Mouse (Mus musculus): ENCODE measurements around the gene Ppp1r9a. TPM values are rescaled to one million over a fixed set of nuclear protein-coding genes. Genes with fewer than 3 reads are reported as not detected.
"Not testable (repeated sequence)": the region's sequence is repeated elsewhere in the genome, so short reads cannot be mapped to it uniquely, and the experiment has no call there.

Gene Ppp1r9a
- polyA plus RNA-seq, 1 experiment, result 0.62 TPM

- Histone ChIP-seq H3K27ac (ENCODE audit: insufficient read depth, low read length) (no peak overlapping the region), H3K27me3 (ENCODE audit: control insufficient read depth, insufficient read depth, low read length) (peaks cover 14% of the 10 kb centered on the region), H3K4me1 (ENCODE audit: control insufficient read depth, insufficient read depth, insufficient read length) (peaks cover 2% of the 10 kb centered on the region; the same call in 1 of the 2 replicates), H3K36me3 (ENCODE audit: control insufficient read depth, insufficient read depth, low read length) (no peaks in the 10 kb centered on the region), H3K4me3 (ENCODE audit: extremely low read depth, insufficient read depth, insufficient read length) (no peak overlapping the region)
- no peak for DNase-seq (ENCODE audit: low read depth in 1 of 2, low spot score in 2 of 2)
- WGBS, result 91% methylated on average over 6 of the region's 6 CpGs
- no peak for TF ChIP-seq CTCF (IDR thresholded peaks at IDR 0.05; ENCODE audit: extremely low read depth, insufficient read depth, insufficient read length, insufficient replicate concordance)
- no peak for TF ChIP-seq POLR2A (IDR thresholded peaks at IDR 0.05; ENCODE audit: low read depth, low read length)
Measured at GRCm38 (mm10) chr6:4899906-4900305, 2.8 kb upstream of the Ppp1r9a start.

GRCm38 (mm10) chr6:4903325-4904054, 773 bp downstream of the Ppp1r9a start:
- WGBS, result 1% methylated on average over 54 of the region's 77 CpGs
- Histone ChIP-seq H3K27ac (ENCODE audit: insufficient read depth, low read length) (no peak overlapping the region), H3K27me3 (ENCODE audit: control insufficient read depth, insufficient read depth, low read length) (peaks cover 14% of the 10 kb centered on the region), H3K36me3 (ENCODE audit: control insufficient read depth, insufficient read depth, low read length) (no peaks in the 10 kb centered on the region), H3K4me3 (ENCODE audit: extremely low read depth, insufficient read depth, insufficient read length) (peak overlapping the region; percentile 53), H3K4me1 (ENCODE audit: control insufficient read depth, insufficient read depth, insufficient read length) (peaks cover 2% of the 10 kb centered on the region; the same call in 1 of the 2 replicates)
- TF ChIP-seq CTCF (IDR thresholded peaks at IDR 0.05; ENCODE audit: extremely low read depth, insufficient read depth, insufficient read length, insufficient replicate concordance), result no peak
- TF ChIP-seq POLR2A (IDR thresholded peaks at IDR 0.05; ENCODE audit: low read depth, low read length), result no peak
- no peak for DNase-seq (ENCODE audit: low read depth in 1 of 2, low spot score in 2 of 2)

- H3K4me3 ChIP-seq (ENCODE audit: extremely low read depth, insufficient read depth, insufficient read length), result no peak overlapping the region
- DNase-seq (ENCODE audit: low read depth in 1 of 2, low spot score in 2 of 2), result no peak
- no peak overlapping the region for H3K27ac ChIP-seq (ENCODE audit: insufficient read depth, low read length)
- 11% methylated on average over 9 of the region's 9 CpGs for WGBS
- no peak for TF ChIP-seq CTCF (IDR thresholded peaks at IDR 0.05; ENCODE audit: extremely low read depth, insufficient read depth, insufficient read length, insufficient replicate concordance)
- no peak for TF ChIP-seq POLR2A (IDR thresholded peaks at IDR 0.05; ENCODE audit: low read depth, low read length)
- H3K27me3 ChIP-seq (ENCODE audit: control insufficient read depth, insufficient read depth, low read length), result peaks cover 14% of the 10 kb centered on the region
- no peaks in the 10 kb centered on the region for H3K36me3 ChIP-seq (ENCODE audit: control insufficient read depth, insufficient read depth, low read length)
- peaks cover 2% of the 10 kb centered on the region; the same call in 1 of the 2 replicates for H3K4me1 ChIP-seq (ENCODE audit: control insufficient read depth, insufficient read depth, insufficient read length)
Measured at GRCm38 (mm10) chr6:4904055-4904450, 1.3 kb downstream of the Ppp1r9a start.

- Histone ChIP-seq H3K27me3 (ENCODE audit: control insufficient read depth, insufficient read depth, low read length) (no peaks in the 10 kb centered on the region), H3K4me3 (ENCODE audit: extremely low read depth, insufficient read depth, insufficient read length) (no peak overlapping the region), H3K27ac (ENCODE audit: insufficient read depth, low read length) (no peak overlapping the region), H3K4me1 (ENCODE audit: control insufficient read depth, insufficient read depth, insufficient read length) (no peaks in the 10 kb centered on the region), H3K36me3 (ENCODE audit: control insufficient read depth, insufficient read depth, low read length) (no peaks in the 10 kb centered on the region)
- DNase-seq (ENCODE audit: low read depth in 1 of 2, low spot score in 2 of 2), result no peak
- 88% methylated on average over 10 of the region's 10 CpGs for WGBS
- no peak for TF ChIP-seq CTCF (IDR thresholded peaks at IDR 0.05; ENCODE audit: extremely low read depth, insufficient read depth, insufficient read length, insufficient replicate concordance)
- no peak for TF ChIP-seq POLR2A (IDR thresholded peaks at IDR 0.05; ENCODE audit: low read depth, low read length)
Measured at GRCm38 (mm10) chr6:4910042-4910634, 7.4 kb downstream of the Ppp1r9a start.

- TF ChIP-seq CTCF (IDR thresholded peaks at IDR 0.05; ENCODE audit: extremely low read depth, insufficient read depth, insufficient read length, insufficient replicate concordance), result no peak
- no peak for TF ChIP-seq POLR2A (IDR thresholded peaks at IDR 0.05; ENCODE audit: low read depth, low read length)
- DNase-seq (ENCODE audit: low read depth in 1 of 2, low spot score in 2 of 2), result no peak
- Histone ChIP-seq H3K27me3 (ENCODE audit: control insufficient read depth, insufficient read depth, low read length) (no peaks in the 10 kb centered on the region), H3K4me3 (ENCODE audit: extremely low read depth, insufficient read depth, insufficient read length) (no peak overlapping the region), H3K36me3 (ENCODE audit: control insufficient read depth, insufficient read depth, low read length) (no peaks in the 10 kb centered on the region), H3K4me1 (ENCODE audit: control insufficient read depth, insufficient read depth, insufficient read length) (no peaks in the 10 kb centered on the region), H3K27ac (ENCODE audit: insufficient read depth, low read length) (no peak overlapping the region)
- WGBS, result 56% methylated on average over 5 of the region's 5 CpGs
Measured at GRCm38 (mm10) chr6:4918470-4918869, 15.8 kb downstream of the Ppp1r9a start.

- H3K36me3 ChIP-seq (ENCODE audit: control insufficient read depth, insufficient read depth, low read length); H3K27ac ChIP-seq (ENCODE audit: insufficient read depth, low read length); H3K4me3 ChIP-seq (ENCODE audit: extremely low read depth, insufficient read depth, insufficient read length); DNase-seq (ENCODE audit: low read depth in 1 of 2, low spot score in 2 of 2); H3K27me3 ChIP-seq (ENCODE audit: control insufficient read depth, insufficient read depth, low read length); H3K4me1 ChIP-seq (ENCODE audit: control insufficient read depth, insufficient read depth, insufficient read length): not testable (repeated sequence)
Measured at GRCm38 (mm10) chr6:4923791-4924190, 21.1 kb downstream of the Ppp1r9a start.
